Mouse (Mus musculus) cerebellum, adult 2 months (tissue): ENCODE data around the gene Gm49380. TPM values are rescaled to one million over a fixed set of nuclear protein-coding genes. Genes with fewer than 3 reads are reported as not detected.

Source experiments
- DNase-seq, 2 experiments: peaks; one replicate each; pipeline ENCODE4 v3.0.0; 2021
- H3K27ac ChIP-seq: fragments of 200-500 bp; 2 replicates; pipeline ENCODE4 v1.5.1; 2012; ENCODE audit warnings: low read length, control low read depth, inconsistent platforms; ENCODE audit not compliant: insufficient read depth
- H3K27me3 ChIP-seq: fragments of 200-500 bp; 2 replicates; pipeline ENCODE4 v1.6.1; 2012; ENCODE audit warnings: inconsistent platforms, mild to moderate bottlenecking, low read length, moderate library complexity; ENCODE audit not compliant: control insufficient read depth, insufficient read depth
- H3K4me1 ChIP-seq: fragments of 200-500 bp; 2 replicates; pipeline ENCODE4 v1.6.1; 2011; ENCODE audit warnings: low read length; ENCODE audit not compliant: control insufficient read depth, insufficient read depth
- H3K4me3 ChIP-seq: fragments of 200-500 bp; replicated peaks from 2 replicates; pipeline ENCODE3; 2011; ENCODE audit warnings: mild to moderate bottlenecking, low read depth, low read length, control low read depth; ENCODE audit not compliant: insufficient read depth
- CTCF ChIP-seq: fragments of 200-500 bp; IDR thresholded peaks from 2 replicates; pipeline ENCODE4 v1.5.1; 2011; ENCODE audit warnings: low read depth, mild to moderate bottlenecking, control low read depth, low read length, moderate library complexity, borderline replicate concordance; ENCODE audit not compliant: insufficient read depth
- POLR2A ChIP-seq: fragments of 200-500 bp; IDR thresholded peaks from 2 replicates; pipeline ENCODE4 v1.6.1; 2011; ENCODE audit warnings: low read length, control low read depth, borderline replicate concordance; ENCODE audit not compliant: insufficient read depth
- WGBS: fragments of 180-500 bp; shearing (Covaris S2); methylation state at CpG from one replicate; pipeline ENCODE4 v1.1.7; 2018; 5-methylcytosine and 5-hydroxymethylcytosine counted together
- polyA plus RNA-seq: library from polyadenylated mRNA; depleted of rRNA; stranded (reverse); fragments of >200 nt; gene quantifications from 2 replicates; pipeline ENCODE4 v1.2.3, GENCODE M21; 2012

Gm49380 gene
- polyA plus RNA-seq, 1 experiment = 0.75 TPM

DNA sequence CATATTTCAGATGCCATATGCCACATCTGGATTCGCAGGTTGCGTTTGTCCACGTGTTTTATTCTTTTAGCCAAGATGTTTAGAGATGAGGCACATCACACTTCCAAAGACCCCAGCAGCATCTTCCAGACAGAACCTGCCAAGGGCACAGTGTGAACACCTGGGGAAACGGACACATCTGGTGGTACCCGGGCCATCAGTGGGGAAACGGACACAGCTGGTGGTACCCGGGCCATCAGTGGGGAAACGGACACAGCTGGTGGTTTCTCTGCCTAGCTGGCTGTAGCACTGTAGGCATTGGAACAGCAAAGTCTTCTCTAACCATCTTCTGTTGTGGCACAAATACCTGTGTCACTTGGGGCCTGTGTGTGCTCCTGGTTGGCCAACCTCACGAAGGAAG lies 17.5 kb downstream of the Gm49380 start:
- no peak for DNase-seq
- Histone ChIP-seq H3K4me1 (peaks cover 22% of the 10 kb centered on the region), H3K4me3 (no peak overlapping the region), H3K27ac (no peak overlapping the region), H3K27me3 (no peaks in the 10 kb centered on the region)
- TF ChIP-seq CTCF (no peak), POLR2A (no peak)
- 75% methylated on average over 9 of the region's 9 CpGs for WGBS

DNA sequence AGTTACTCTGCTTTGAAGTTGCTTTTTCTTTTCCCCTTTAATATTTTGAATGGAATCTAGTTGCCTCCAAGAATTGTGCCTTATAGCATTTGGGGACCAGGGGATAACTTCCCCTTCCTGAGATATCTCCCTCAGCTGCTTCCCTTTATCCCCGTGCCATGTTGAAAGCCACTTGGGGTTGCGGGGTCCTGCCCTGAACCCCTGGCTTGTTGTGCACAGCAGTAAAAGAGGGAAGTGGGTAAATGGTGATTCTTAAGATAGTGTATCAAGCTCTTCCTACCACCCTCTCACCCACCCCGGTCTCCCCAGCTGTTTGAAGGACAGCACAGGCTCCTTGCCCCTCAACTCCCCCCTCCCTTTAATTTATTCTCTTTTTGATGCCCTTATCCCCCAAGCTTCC lies 18.6 kb downstream of the Gm49380 start:
- Histone ChIP-seq H3K27ac (no peak overlapping the region), H3K4me1 (peaks cover 22% of the 10 kb centered on the region), H3K4me3 (no peak overlapping the region), H3K27me3 (no peaks in the 10 kb centered on the region)
- DNase-seq = no peak
- 90% methylated on average over 3 of the region's 3 CpGs for WGBS
- TF ChIP-seq POLR2A (no peak), CTCF (no peak)

DNA sequence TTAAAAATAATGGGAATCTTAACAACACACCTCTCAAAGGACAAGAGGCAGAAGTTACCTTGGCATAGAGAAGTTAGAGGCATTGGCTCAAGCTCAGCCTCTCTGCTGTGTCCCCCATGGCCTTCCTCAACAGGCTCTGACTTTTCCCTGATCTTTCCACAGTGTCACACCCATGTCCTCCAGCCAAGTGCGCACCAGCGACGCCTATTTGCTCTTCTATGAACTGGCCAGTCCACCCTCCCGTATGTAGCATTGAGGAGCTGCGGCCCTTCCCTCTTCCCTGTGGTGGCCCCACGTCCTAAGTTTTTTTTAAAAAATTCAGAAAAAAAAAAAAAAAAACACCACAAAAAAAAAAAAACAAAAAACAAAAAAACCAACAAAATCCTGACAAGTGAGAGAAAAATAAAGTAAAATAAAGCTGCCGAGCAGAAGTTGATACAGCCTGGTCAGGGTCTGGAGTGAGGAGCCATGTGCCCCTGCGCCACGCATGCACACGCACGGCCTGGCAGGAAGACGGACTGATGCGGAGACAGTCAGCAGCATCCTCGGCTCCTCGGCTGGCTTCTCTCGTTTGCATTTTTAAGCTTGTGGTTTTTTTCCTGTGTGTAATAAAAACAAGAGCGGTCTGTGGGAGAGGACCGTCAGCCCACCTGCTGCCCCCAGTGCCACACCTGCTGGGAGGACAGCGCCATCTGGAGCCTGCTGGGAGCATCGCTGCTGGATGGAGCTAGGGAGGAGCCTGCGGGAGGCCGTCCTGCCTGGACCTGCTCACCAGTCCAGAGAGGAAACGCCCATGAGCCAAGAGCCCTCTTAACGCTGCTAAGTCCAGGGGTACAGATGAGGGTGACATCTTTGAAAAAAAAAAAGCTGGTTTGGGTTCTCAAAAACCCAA lies 19.4 kb downstream of the Gm49380 start:
- Histone ChIP-seq H3K27me3 (no peaks in the 10 kb centered on the region), H3K27ac (0 out of 2 replicates have a peak overlapping the region, but pooled peaks have one; percentile 1)

DNA sequence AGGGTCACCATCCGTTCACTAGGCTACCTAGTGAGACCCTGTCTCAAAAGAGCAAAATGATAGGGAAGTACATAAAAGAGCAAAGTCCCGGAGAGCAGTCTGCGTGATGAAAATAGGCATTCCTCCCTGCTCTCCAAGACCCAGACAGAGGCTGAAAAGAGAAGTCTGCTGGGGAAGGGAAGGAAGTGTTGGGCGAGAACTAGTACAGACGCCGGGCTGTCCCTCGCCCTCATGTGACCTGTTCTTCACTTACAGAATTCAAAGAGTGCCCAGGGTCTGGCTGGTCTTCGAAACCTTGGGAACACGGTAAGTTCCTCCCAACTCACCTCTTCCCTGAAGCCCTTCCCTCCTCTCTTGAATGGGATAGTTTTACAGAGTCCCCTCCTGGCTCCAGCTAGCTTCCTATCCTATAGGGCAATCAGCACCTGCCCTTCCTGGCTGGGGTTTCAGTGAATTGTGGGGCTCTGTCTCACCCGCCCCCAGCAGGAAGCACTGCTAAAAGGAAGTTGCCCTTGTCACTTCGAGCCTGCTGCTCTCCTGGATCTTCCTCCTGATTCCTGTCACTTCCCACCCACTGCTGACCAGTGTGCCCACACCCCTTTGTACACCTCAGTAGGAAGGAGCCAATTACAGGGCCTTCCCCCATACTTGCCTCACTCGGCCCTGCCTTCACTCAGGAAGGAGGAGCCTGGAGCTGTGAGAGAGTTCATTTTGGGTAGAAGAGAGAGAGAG lies 24.3 kb downstream of the Gm49380 start:
- Histone ChIP-seq H3K27ac (no peak overlapping the region; the same call in 1 of the 2 replicates), H3K27me3 (no peaks in the 10 kb centered on the region), H3K4me1 (peaks cover 18% of the 10 kb centered on the region), H3K4me3 (no peak overlapping the region)
- 59% methylated on average over 12 of the region's 12 CpGs for WGBS
- no peak for DNase-seq
- TF ChIP-seq CTCF = no peak
- no peak for TF ChIP-seq POLR2A

More for the DNA sequence above, 19.4 kb downstream of the Gm49380 start:
- Histone ChIP-seq H3K4me1 (peaks cover 30% of the 10 kb centered on the region), H3K4me3 (no peak overlapping the region)
- TF ChIP-seq CTCF = peak; percentile 89
- no peak for TF ChIP-seq POLR2A
- 17% methylated on average over 24 of the region's 24 CpGs for WGBS
- peak; percentile 85 to 90 for DNase-seq

DNA sequence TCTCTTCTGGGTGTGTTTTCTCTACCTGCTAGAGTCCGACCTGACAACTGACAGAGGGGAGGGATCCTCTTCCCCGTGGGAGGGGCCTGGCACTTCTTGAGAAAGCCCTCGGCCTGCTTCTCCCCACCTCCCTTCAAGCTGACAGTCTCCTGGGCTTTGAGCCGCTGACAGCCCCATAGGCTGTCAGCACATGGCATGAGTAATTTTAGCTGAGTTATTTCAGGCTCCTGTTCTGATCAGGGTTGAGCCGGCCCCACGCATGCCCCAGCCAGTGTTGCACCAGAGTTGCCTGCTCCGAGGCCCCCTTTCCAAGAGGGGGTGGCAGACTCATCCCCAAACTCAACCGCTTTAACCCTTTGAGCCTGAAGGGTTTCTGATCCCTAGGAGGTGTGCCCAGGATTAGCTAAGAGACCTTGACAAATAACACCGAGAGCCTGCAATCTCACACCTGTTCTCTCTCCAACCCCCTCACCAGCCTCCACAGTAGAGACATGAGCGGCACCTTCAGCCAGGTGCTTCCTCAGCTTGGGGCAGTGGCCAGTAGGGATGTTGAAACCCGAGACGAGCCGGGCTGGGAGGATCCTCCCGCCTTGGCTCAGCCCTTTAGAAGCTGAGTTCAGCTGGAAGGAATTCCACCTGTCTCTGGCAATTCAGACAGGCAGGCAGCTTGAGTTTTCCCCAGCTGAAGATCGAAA lies 25.4 kb downstream of the Gm49380 start:
- 7% methylated on average over 15 of the region's 15 CpGs for WGBS
- peaks cover 17% of the 10 kb centered on the region for H3K4me1 ChIP-seq
- peak overlapping the region; percentile 69 for H3K4me3 ChIP-seq
- H3K27ac ChIP-seq = peak overlapping the region; percentile 63
- no peaks in the 10 kb centered on the region for H3K27me3 ChIP-seq
- TF ChIP-seq POLR2A (no peak), CTCF (no peak)
- DNase-seq = peak in 1 of 2 experiments; percentile 73

DNA sequence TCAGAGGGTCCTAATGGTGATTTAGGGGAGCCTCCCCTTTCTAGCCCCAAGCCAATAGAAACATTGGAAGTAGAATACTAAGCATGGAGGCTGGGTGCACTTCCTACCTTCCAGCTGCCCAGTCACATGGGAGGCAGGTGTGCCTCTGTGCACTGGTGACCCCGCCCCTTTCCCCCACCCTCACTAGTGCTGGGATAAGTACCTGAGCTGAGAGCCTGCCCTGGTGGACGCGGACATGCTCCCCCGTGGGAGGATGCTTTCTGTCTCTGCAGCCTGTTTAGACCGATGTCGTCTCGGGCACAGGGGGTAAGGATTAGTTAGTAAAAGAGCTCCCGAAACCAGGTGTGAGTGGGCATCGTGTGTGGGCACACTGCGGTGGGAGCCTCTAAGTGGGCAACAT lies 26.3 kb downstream of the Gm49380 start:
- no peak for DNase-seq
- H3K27me3 ChIP-seq = no peaks in the 10 kb centered on the region
- TF ChIP-seq POLR2A = 0 out of 2 replicates have a peak, but pooled peaks have one; percentile 23
- no peak for TF ChIP-seq CTCF
- H3K4me1 ChIP-seq = peaks cover 17% of the 10 kb centered on the region
- 16% methylated on average over 10 of the region's 10 CpGs for WGBS
- H3K4me3 ChIP-seq = peak overlapping the region; percentile 69
- H3K27ac ChIP-seq = peak overlapping the region; percentile 29; the same call in 1 of the 2 replicates
